Mouse (Mus musculus): ENCODE data around the gene Stk40. TPM values are rescaled to one million over a fixed set of nuclear protein-coding genes. Genes with fewer than 3 reads are reported as not detected.

The Stk40 gene
- polyA plus RNA-seq, 1 experiment from 2014 or later, result 37.7 TPM

DNA sequence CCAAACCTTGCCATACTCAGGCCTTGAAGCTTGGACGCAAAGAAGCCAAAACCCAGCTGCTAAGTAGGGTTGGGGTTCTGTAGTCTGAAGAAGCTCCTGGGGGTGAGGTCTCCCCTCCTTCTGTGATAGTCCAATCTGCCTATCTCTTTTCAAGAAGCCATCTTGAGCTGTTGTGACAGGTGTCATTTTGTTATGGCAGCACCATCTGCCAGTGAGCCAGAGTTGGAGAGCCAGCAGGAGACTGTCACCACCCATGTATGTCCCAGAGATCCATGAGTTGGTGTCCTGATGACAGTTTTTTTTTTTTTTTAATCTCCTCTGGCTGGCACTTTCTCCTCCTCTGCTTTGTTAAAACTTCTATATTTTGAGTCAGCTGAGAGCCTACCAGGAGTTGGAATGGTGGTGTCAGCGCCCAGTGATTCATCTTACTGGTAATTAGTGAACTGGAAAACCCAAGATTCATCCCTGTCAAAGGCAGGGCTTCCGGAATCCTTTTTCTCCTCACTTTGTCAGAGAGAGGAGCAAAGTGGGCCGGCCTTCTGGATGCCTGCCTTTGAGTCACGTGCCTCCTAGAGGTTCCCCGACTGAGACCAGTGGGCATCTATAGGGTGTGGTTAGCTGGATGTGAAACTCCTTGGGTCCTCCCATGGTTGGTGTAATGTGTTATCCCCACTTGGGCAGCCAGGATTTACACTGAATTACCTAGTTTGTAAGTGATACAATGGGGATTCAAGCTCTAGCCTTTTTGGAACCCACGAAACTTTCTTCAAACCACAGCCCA is 1.5 kb upstream of the Stk40 start:
- no peak for ATAC-seq (ENCODE audit: low read depth)
- Histone ChIP-seq H3K9me3 (no peaks in the 10 kb centered on the region), H3K4me3 (peak overlapping the region; percentile 92; the same call in 1 of the 2 replicates), H3K27me3 (no peaks in the 10 kb centered on the region), H3K4me2 (peak overlapping the region; percentile 98), H3K27ac (replicated peaks) (peak overlapping the region; percentile 91), H3K4me1 (replicated peaks) (peaks cover 51% of the 10 kb centered on the region), H3K36me3 (peaks cover 5% of the 10 kb centered on the region; the same call in 1 of the 2 replicates), H3K9ac (0 out of 2 replicates have a peak overlapping the region, but pooled peaks have one; percentile 62)
- 32% methylated on average over 7 of the region's 7 CpGs for WGBS

DNA sequence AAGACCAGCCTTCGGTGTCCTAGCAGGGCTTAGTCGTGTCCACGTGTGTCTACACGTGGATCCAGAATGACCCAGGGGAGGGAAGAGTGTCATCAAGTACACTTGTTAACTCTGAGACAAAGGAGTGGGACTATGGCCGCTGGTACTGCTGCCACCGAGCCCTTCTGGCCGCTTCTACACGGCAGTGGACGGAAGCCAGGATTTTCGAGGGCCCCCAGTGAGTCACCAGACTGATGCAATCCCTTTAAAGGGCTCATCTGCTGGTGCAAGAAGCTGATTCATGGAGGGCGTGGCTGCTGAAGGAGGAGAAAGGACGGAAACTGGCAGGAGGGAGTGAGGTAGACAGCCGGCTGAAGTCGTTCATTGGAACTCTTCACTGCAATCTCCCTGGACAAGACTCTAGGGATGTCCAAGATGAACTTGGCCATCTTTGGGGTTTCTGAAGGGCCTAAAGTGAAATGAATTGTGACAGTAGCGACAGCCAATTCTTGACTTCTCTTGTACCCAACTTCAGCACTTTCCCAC is 638 bp upstream of the Stk40 start:
- Histone ChIP-seq H3K4me1 (replicated peaks) (peaks cover 48% of the 10 kb centered on the region), H3K9ac (peak overlapping the region; percentile 62), H3K9me3 (no peaks in the 10 kb centered on the region), H3K27me3 (no peaks in the 10 kb centered on the region), H3K36me3 (peaks cover 5% of the 10 kb centered on the region; the same call in 1 of the 2 replicates), H3K4me3 (peak overlapping the region; percentile 92), H3K4me2 (peak overlapping the region; percentile 98), H3K27ac (replicated peaks) (peak overlapping the region; percentile 91)
- peak; percentile 62 for ATAC-seq (ENCODE audit: low read depth)
- under 1% methylated on average over 15 of the region's 15 CpGs for WGBS

DNA sequence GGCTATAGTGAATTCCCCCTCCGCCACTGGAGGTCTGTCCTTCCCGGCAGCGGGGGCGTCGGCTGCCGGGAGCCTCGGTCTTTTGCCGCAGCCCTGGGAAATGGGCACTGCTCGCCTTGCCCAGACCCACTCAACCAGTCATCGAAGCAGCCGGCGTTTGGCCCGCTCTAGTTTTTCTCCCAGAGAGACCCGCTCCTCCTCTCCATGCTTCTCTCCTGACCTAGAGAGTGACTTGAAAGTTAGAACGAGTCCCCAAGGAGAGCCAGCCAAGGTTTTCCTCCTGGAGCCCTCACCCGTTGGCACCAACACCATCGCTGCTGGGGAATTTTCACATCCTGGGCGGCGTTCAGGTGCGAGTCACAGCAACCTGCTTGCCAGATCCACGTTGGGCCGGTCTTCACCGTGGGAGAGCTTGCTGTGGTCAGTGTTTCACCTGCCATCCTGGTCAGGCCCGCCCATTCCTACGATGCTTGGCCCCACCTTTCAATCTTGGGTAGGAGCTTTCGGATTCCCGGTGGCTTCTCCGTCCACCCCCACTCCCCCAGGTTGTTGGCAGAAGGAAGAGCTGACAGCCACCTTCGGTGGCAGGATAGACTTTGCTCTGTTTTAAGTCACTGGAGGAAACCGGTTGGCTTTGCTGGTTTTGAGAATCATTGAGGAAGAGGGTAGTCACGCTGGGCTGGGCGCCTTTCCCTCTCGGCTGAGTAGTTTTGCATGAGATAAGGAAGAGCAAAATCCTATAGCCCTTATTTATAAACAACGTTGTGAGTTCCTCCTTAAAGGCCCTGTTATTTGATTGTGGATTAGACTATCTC is 711 bp downstream of the Stk40 start:
- peak; percentile 55 for ATAC-seq (ENCODE audit: low read depth)
- H3K27ac ChIP-seq (replicated peaks), result peak overlapping the region; percentile 71
- peak overlapping the region; percentile 92 for H3K4me3 ChIP-seq
- peaks cover 60% of the 10 kb centered on the region for H3K4me1 ChIP-seq (replicated peaks)
- WGBS, result 4% methylated on average over 34 of the region's 34 CpGs
- peak overlapping the region; percentile 98 for H3K4me2 ChIP-seq
- H3K36me3 ChIP-seq, result no peaks in the 10 kb centered on the region
- H3K9me3 ChIP-seq, result no peaks in the 10 kb centered on the region
- H3K27me3 ChIP-seq, result no peaks in the 10 kb centered on the region
- peak overlapping the region; percentile 94 for H3K9ac ChIP-seq

DNA sequence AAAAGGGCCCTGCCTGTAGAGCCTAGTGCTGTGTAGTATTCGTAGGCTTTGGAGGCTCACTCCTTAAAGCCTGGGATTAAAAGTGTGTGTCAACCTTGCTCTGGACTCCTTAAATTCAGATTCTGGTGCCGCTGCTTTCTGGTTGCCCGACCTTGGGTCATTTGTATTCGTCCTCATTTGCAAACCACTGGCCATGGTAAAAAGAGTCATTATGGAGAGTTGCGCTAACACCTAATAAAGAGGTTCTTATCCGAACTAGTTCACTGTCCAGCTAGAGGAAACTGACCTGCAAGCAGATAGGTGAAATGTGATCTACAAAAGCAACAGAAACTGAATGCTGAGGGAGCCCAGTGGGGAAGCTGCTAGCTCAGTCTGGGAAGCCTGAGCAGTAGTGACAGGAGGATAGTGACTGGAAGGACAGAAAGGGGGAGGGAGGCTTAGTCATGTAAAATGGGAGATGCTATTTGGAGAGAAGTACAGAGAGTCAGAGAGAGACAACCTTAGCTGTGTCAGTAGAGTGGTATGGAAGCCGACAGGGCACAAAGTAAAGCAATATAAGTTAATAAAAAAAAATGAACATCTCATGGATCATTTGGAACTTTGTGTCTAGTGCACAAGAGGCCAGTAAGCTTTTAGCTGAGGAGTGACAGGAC is 1.5 kb downstream of the Stk40 start:
- no peak for ATAC-seq (ENCODE audit: low read depth)
- peak overlapping the region; percentile 94 for H3K9ac ChIP-seq
- peak overlapping the region; percentile 92 for H3K4me3 ChIP-seq
- peaks cover 68% of the 10 kb centered on the region for H3K4me1 ChIP-seq (replicated peaks)
- H3K36me3 ChIP-seq, result no peaks in the 10 kb centered on the region
- H3K27ac ChIP-seq (replicated peaks), result no peak overlapping the region
- 55% methylated on average over 7 of the region's 7 CpGs for WGBS
- no peaks in the 10 kb centered on the region for H3K9me3 ChIP-seq
- H3K27me3 ChIP-seq, result no peaks in the 10 kb centered on the region
- H3K4me2 ChIP-seq, result peak overlapping the region; percentile 98

DNA sequence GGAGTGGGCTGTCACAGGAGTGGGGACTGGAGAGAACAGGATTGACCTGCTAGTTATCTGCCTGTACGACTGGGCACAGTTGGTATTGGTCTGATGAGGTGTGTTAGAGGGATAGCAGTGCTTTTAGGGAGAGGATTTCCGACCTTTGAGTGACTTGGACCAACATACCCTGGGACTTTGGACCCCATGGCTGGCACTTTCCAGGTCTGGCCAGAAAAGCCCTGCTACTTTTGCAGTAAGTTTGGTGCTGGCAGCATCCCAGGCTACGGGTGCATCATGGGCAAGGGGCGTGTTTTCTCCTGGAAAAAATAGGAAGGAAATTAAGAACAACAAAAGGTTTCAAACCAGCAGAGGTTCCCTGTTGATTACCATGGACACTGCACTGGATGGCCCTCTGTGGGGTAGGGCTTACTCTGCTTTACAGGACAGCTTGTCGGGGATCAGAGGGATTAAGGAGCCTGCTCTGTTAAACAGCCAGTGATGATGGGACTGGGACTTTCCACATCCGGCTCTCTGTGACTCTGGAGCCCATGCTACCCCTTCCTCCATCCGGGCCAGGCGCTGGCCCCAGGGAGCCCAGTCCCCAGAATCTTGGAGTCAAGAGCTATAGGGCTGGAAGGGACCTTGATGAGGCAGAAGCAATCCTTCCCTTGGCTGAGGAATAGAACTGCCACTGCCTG is 4.4 kb downstream of the Stk40 start:
- 64% methylated on average over 8 of the region's 8 CpGs for WGBS

DNA sequence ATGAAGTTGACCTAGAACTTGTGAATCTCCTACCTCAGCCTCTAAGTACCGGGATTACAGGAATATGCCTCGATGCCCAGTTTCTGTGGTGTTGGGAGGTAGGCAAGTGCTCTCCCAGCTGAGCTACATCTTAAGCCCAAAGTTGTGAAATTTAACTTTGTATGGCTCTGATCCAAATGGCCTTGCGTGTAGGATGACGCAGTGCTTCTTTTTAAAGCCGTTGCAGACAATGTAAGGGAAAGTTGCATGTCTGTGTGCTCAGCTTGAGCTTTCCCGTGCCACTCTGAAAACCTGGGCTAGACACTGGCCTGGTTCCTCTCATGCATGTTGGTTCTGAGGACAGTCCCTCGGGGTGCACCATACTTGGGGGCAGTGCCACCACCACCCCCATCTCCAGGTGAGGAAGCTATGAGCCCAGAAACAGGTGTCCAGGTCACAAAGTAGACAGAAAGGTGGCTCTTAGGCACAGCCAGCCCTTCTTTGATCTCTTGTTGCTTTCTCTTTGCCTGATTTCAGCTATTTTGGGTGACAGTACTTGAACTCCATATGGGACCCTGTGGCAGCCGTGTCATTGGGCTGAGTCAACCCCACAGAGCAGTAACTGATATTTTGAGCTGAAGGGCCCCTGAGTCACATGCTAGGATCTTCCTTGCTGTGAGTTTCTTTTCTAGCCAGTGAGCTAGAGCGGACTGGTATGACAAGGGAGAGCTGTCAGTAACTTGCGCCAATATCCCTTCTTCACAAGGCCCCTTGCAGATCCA is 6.0 kb downstream of the Stk40 start:
- peak overlapping the region; percentile 35; the same call in 1 of the 2 replicates for H3K9ac ChIP-seq
- H3K36me3 ChIP-seq, result no peaks in the 10 kb centered on the region
- no peak for ATAC-seq (ENCODE audit: low read depth)
- peak overlapping the region; percentile 35 for H3K4me2 ChIP-seq
- H3K27me3 ChIP-seq, result no peaks in the 10 kb centered on the region
- H3K27ac ChIP-seq (replicated peaks), result peak overlapping the region; percentile 85
- no peaks in the 10 kb centered on the region for H3K9me3 ChIP-seq
- H3K4me1 ChIP-seq (replicated peaks), result peaks cover 75% of the 10 kb centered on the region
- 79% methylated on average over 10 of the region's 10 CpGs for WGBS
- no peak overlapping the region for H3K4me3 ChIP-seq

More for the DNA sequence above, 4.4 kb downstream of the Stk40 start:
- Histone ChIP-seq H3K27ac (replicated peaks) (peak overlapping the region; percentile 42; the same call in 1 of the 2 replicates), H3K27me3 (no peaks in the 10 kb centered on the region), H3K4me3 (no peak overlapping the region), H3K4me1 (replicated peaks) (peaks cover 75% of the 10 kb centered on the region), H3K4me2 (no peak overlapping the region), H3K9ac (peak overlapping the region; percentile 43; the same call in 1 of the 2 replicates), H3K36me3 (no peaks in the 10 kb centered on the region), H3K9me3 (no peaks in the 10 kb centered on the region)
- no peak for ATAC-seq (ENCODE audit: low read depth)

DNA sequence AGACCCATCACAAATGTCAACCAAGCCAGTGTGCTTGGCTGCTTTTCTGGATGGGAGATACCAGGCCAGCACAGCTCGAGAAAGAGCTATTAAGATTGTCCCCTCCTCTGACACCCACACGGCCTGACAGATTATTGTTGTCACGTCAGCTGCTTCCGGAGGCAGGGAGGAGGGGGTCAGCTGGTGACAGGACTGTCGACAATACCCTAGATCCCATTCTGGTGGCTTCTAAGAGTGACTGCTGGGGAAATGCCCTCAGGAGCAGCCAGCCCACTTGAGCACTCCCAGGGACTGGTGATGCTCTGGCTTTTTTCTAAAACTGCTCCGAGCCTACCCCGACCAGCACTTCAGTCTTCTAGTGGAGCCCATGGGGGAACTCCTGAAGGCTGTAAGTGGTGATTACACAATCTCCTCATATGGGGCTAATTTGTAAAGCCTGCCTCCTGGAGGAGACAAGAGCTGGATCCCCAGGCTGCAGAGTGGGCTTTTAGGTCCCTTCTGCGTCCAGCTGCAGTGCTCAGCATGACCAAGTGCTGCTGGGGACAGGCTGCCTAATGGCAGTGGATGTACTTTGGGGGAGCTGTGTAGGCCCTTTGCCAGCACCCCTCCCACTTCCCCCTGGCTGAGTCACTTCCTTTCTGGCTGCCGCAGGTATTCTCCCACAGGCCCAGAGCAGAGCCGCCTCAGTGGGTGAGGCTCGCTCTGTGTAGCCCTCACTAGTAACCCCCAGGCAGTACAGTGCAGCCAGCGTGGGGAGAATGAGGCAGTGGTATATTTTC is 6.8 kb downstream of the Stk40 start:
- H3K27me3 ChIP-seq, result no peaks in the 10 kb centered on the region
- peak; percentile 70 for ATAC-seq (ENCODE audit: low read depth)

DNA sequence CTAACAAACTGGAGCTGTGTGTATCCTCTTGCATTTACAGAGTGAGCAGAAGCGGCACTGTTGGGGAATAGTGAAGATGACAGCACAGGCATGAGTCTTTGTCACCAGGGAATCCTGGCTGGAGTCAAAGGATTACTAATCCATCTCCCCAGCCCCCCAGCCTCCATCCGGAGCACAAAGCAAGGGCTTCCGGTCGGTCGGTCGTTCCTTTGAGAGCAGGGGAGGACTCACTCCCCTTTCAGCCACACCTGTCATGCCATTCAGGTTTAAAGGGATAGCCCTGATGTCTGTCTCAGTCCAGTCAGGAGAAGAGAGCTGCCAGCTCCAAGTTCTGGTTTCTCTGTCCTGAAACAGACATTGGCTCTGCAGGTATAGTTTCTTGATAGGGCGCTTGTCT is 7.4 kb downstream of the Stk40 start:
- no peak overlapping the region for H3K4me3 ChIP-seq
- H3K9me3 ChIP-seq, result no peaks in the 10 kb centered on the region
- no peaks in the 10 kb centered on the region for H3K36me3 ChIP-seq
- 25% methylated on average over 7 of the region's 7 CpGs for WGBS
- H3K9ac ChIP-seq, result peak overlapping the region; percentile 50
- peak overlapping the region; percentile 35 for H3K4me2 ChIP-seq
- peaks cover 72% of the 10 kb centered on the region for H3K4me1 ChIP-seq (replicated peaks)
- H3K27me3 ChIP-seq, result no peaks in the 10 kb centered on the region
- no peak for ATAC-seq (ENCODE audit: low read depth)
- peak overlapping the region; percentile 85 for H3K27ac ChIP-seq (replicated peaks)

More for the DNA sequence above, 6.8 kb downstream of the Stk40 start:
- H3K27ac ChIP-seq (replicated peaks), result peak overlapping the region; percentile 85
- no peaks in the 10 kb centered on the region for H3K9me3 ChIP-seq
- no peak overlapping the region for H3K4me3 ChIP-seq
- peaks cover 72% of the 10 kb centered on the region for H3K4me1 ChIP-seq (replicated peaks)
- peak overlapping the region; percentile 35 for H3K4me2 ChIP-seq
- H3K9ac ChIP-seq, result peak overlapping the region; percentile 50
- WGBS, result 7% methylated on average over 12 of the region's 12 CpGs
- H3K36me3 ChIP-seq, result no peaks in the 10 kb centered on the region

DNA sequence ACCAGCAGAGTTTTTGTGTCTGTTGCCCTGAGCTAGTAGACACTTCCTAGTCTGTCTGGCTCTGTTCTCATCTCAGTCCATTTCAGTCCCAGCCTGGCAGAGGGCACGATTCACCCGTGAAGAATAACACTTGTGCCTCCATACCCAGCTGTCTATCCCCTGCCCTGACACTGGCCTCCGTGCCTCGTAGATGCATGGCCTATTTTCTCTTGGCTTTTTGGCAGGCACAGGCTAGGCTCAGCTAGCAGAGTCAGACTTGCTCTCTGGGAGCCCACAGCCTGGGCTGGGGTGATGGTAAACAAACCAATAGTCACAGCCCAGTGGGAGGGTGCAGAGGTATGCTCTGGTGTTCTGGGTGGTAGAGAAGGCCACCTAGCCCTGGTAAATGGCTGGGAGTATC is 9.5 kb downstream of the Stk40 start:
- 77% methylated on average over 4 of the region's 4 CpGs for WGBS
- Histone ChIP-seq H3K27me3 (no peaks in the 10 kb centered on the region), H3K9ac (no peak overlapping the region), H3K27ac (replicated peaks) (no peak overlapping the region), H3K4me1 (replicated peaks) (peaks cover 72% of the 10 kb centered on the region), H3K4me3 (no peak overlapping the region), H3K9me3 (no peaks in the 10 kb centered on the region), H3K4me2 (no peak overlapping the region), H3K36me3 (no peaks in the 10 kb centered on the region)
- ATAC-seq (ENCODE audit: low read depth), result no peak

DNA sequence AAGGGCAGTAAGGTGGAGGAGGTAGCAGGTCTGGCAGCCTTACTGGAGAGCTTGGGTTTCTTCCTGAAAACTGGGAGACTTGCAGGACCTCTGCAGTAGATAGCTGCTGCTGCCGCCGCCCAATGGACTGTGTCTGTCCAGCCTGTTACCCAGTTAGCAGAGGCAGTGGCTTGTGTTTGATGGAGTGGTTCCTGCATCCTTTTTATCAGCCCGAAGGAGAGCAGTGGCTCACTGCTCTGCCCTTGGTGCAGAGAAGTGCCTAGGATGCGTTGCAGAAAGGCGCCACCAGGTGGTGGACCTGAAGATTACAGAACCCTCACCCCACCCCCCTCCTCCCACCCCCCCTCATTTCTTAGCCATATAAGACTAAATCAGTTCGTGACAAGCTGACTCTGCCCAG is 10.2 kb downstream of the Stk40 start:
- no peak overlapping the region for H3K4me3 ChIP-seq
- ATAC-seq (ENCODE audit: low read depth), result no peak
- WGBS, result 14% methylated on average over 6 of the region's 6 CpGs
- no peak overlapping the region for H3K27ac ChIP-seq (replicated peaks)
- H3K36me3 ChIP-seq, result no peaks in the 10 kb centered on the region
- peaks cover 72% of the 10 kb centered on the region for H3K4me1 ChIP-seq (replicated peaks)
- H3K4me2 ChIP-seq, result no peak overlapping the region
- H3K9ac ChIP-seq, result no peak overlapping the region
- no peaks in the 10 kb centered on the region for H3K27me3 ChIP-seq
- H3K9me3 ChIP-seq, result no peaks in the 10 kb centered on the region
